Mouse (Mus musculus) heart, adult 9 months (tissue): ENCODE data around the gene Wscd1.

Source experiments
- DNase-seq, 2 experiments: peaks; one replicate each; pipeline ENCODE4 v3.0.0; 2022; ENCODE audit warnings: low spot score in 2 of 2

Wscd1 gene

GRCm38 (mm10) chr11:71749671-71750070, at the start of gene Wscd1:
Gene Wscd1 (plus strand): TSS chr11:71749920.
- no peak for DNase-seq

DNA sequence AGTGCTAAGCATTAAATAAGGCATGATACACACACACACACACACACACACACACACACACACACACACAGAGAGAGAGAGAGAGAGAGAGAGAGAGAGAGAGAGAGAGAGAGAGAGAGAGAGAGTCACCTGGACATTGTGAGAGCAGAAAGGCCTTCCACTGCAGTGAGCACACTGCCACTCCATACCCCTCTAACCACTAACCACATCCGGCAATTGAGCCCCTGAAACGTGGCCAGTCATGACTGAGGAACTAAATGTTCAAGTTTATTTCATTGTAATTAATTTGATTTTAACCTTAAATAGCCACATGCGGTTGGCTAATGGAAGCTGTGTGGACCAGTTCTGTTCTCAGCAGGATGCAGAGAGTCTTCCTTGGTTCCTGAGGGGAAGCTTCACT, 21.7 kb upstream of the Wscd1 start:
- DNase-seq = no peak

GRCm38 (mm10) chr11:71729287-71729686, 20.4 kb upstream of the Wscd1 start:
- no peak for DNase-seq

DNA sequence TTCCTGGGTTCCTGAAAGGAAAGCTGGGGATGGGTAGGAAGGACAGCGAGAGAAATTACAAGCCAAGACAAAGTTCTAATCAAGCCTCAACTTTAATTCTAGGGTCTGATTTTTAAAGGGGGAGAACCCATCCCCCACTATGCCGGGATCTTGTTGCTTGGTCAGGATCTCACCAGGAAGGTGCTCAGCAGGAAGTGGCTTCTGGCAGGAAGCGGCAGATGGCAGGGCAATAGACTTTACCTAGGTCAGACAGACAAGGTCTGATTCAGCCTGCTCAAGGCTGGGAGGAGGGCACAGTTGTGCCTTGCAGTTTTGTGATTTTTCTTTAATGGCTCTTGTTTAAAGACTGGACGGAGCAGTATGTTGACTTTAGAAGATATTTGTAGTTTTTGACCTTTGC, 15.9 kb upstream of the Wscd1 start:
- DNase-seq = no peak

DNA sequence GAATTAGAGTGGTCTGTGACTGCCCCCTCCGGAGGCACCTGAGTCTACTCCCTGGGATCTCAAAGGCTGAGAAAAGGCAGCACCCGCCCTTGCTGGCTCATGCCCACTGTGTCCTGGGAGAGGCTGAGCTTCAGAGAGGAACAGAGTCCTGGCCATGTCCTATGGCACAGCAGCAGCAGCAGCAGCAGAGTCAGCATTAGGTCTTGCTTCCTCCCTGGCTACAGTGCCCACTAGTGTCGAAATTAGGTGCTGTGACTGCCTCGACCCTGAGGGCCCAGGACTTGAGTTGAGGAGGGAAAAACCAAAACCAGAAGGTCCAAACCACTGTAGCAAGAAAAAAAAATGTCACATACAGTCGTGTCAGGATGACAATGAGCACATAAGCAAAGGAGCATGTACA, 12.6 kb upstream of the Wscd1 start:
- DNase-seq = no peak

DNA sequence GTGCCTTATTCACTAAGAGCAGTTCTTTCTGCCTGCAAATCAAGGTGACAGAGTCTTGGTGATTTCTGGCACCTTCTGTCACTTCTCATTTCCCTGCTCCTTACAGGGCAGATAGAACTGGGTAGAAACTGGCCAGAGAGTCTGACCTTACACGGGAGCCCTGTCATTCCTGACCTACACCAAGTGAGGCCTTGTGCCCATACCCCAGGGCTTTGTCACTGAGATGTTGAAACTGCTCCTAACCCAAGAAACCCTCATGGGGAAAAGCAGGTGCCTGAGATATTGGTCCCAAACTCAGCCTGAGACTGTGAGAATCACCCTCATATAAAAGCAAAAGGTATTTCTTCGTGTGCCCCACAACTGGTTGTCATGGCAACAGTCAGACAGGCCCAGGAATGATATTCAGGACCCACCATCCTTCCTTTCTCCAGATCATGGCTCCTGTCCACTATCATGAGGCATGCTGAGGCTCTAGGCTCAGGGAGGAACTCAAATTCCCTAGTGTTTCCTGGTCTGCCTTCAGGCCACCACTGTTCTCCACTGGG, 11.1 kb upstream of the Wscd1 start:
- no peak for DNase-seq

GRCm38 (mm10) chr11:71745875-71746274, 3.8 kb upstream of the Wscd1 start:
- no peak for DNase-seq

- DNase-seq = peak; percentile 54 to 74
Observed at GRCm38 (mm10) chr11:71747719-71748118, 2.0 kb upstream of the Wscd1 start.

DNA sequence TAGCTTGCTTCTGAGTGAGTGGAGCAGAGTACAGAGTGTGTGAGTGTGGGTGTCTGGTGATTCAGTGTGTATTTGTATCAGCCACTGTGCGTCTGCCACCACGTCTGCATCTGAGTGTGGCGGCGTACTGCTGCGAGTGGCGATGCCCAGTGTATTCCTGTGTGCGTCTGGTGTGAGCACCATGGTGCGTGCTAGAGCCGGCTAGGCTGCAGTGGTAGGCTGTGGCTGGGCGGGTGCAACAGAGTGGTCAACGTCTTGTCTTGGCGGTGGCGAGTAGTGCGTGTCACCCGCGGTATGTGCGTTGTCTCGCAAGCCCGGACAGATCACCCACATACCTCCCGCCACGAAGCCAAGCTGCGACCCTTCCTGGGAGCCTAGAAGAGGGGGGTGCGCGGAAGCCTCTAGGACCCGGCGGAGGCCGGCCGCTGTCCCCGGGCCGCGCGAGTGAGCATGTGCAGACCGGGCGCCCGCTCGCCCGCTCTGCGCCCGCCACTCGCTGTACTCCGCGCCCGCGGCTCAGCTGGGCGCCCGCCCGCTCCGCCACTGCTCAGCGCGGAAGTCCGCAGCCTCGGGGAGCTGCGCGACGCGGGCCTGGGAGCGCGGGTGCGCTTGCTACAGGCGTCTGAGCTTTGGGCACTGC, 934 bp downstream of the Wscd1 start:
- peak; percentile 13 to 33 for DNase-seq

DNA sequence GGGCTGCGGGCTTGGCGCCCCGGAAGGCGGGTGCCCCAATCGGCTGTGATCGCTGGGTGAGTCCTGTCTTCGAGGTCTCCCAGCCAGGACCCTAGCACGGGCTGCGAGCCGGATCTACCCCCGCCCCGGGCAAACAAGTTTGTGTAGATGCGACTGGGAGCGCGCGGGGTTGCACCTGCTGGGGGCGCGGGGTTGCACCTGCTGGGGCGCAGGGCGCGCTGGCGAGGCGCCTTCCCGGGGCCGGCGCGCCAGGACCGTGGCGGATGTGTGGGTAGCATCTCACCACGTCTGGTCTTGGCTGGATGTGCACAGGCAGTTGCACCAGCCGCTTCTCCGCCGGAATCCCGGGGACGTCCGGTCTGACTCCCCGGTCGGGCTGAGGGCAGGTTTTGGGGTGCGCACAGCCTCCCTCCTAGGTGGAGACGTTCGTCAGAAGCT, 1.5 kb downstream of the Wscd1 start:
- no peak for DNase-seq

DNA sequence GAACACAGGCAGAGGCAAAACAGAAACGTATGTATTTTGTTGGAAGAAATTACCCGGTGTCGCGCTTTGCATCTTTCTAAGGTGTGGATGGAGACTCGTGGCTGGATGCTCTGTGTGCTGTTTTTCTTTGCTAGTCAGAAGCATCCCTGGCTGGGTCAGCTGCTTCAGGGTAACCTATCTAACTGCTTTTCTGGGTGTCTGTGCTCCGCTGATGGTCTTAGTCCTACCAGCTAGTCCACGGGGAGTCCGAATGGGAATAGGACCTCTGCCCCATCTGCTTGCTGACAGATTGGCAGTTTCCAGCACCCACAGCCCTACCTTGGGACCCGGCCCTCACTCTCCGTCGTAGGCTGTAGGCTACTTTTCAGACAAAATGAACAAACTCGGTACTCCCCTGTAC, 2.0 kb downstream of the Wscd1 start:
- no peak for DNase-seq

- no peak for DNase-seq
Observed at GRCm38 (mm10) chr11:71752626-71753025, 2.9 kb downstream of the Wscd1 start.

- DNase-seq = no peak
Observed at GRCm38 (mm10) chr11:71755115-71755514, 5.4 kb downstream of the Wscd1 start.

DNA sequence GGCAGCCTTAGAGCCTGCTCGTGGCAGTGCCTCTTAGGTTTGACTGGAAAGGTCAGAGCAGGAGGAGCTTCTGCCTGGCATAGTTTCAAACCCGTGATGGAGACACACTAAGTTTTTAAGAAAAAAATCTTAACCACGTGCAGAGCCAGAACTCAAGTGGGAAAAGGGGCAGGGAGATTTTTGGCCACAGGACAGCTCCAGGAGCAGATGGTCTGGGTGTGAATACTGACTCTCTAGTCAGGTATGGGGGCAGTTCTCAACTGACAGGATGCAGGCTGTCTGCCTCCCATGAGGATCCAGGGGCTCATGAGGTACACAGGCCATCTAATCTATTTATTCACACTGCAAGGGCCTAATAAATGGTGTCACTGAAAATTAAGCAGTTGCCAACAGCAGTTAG, 6.6 kb downstream of the Wscd1 start:
- DNase-seq = no peak

- DNase-seq = no peak
Observed at GRCm38 (mm10) chr11:71758211-71759110, 8.7 kb downstream of the Wscd1 start.

DNA sequence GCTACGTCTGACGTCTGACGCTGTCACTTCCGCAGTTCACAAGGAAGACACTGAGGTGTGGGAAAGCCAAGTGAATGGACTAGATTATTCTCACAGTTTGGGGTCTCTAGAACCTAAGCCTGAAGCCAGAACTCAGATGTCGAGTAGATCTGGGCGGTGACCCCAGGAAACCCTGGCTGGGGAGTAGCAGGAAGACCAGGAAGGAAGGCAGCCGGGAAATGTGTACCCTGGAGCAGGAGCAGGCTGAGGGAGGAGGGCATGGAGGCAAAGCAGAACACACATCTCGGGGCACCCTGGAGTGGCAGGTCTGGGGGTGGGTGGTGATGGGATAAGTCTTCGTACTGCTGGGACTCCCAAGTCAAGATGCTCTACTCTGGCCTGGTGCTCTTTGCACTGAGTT, 11.3 kb downstream of the Wscd1 start:
- DNase-seq = peak; percentile 11 to 25

GRCm38 (mm10) chr11:71763154-71763553, 13.4 kb downstream of the Wscd1 start:
- no peak for DNase-seq

DNA sequence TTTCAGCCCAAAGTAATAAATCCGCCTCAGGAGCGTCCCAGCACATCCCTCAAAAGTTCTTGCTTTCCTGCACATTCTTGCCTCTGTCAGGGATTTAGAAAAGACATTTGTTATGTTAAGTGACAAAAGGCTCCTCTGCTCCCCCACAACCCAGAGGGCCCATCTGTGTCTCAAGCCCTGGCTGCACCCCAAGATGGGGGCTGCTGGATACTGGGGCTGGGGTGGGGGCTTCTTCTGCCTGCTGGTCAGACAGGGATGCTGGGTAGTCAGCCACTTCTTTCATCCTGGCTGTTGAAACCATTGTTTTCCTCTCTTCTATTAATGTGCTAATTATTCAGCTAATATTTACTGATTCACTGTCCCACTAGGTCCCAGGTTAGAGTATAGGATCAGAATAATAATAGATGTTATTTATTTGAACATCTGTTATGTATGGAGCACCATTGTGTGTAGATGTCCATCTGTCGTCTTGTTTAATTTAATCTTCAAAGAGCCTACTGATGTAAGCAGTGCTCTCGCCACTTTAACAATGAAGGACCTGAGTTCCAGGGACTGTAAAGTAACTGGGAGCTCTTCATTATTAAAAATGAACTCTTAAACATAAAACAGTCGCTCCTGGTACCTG, 14.0 kb downstream of the Wscd1 start:
- no peak for DNase-seq

GRCm38 (mm10) chr11:71764743-71765142, 15.0 kb downstream of the Wscd1 start:
- no peak for DNase-seq

DNA sequence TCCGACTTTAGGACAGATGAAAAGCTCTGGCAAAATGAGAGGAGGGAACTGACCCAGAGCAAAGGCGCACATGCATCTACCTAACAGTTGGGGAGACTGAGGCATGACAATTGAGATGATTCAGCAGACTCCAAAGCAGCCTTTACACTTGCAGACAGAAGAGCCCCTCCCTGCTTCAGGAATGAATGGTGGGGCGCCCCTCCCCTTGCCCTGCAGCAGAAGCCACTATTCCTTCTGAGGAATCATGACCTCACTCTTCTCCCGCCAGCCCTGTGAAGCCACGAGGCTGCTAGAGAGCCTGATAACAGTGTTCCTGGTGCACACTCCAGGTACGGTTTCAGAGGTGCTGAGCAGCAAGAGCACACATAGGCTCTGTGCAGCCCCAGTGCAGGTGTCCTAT, 15.6 kb downstream of the Wscd1 start:
- DNase-seq = no peak

DNA sequence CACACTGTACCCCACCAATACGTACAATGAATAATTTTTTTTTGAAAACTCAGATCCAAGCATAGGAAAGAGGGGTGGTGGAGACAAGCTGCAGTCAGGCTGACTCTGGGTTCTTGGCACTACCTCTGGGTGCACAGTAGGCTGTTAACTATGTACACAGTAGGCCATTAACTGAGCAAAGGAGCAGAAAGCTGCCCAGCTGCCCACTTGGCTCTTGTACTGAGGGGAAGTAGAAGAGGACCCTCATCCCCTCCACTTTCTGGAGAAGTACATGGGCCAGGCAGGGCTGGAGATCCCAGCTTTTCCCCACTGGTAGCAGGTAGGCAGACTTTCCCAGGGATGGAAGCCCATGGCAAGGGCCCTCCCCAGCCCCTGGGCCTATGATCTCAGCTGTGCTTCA, 16.7 kb downstream of the Wscd1 start:
- DNase-seq = no peak

- no peak for DNase-seq
Observed at GRCm38 (mm10) chr11:71767726-71768125, 18.0 kb downstream of the Wscd1 start.
